Mouse (Mus musculus): ENCODE results near the gene Tmc6.

DNA sequence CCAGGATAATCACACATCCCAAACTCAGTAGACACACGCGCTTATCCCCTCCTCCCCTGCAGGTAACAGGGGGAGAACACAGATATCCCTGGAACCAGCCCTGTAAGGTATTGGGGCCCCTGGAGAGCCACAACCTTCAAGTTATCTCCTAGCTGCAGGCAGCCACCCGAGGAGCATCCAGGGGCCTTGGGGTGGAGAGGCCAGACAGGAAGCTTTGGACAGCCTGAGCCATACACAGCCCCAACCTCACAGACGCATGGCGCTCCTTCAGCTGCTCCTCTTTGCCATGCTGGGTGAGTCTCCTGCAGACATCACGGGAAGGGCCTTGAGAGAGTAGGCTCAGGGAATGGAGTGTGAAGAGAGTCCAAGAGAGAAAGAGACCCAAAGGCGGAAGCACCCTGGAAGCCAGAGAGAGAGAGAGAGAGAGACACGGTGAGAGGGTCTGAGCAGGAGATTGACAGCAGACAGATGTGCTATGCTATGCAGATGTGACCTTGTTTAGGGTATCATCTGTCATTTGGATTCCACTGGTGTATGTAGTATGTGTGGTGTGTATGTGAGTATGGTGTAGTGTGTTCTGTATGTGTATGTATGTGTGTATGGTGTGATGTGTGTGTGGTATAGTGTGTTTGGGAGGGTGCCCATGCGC is 15.6 kb upstream of the Tmc6 start, which contains the start of gene 6030468B19Rik:
- TF ChIP-seq HCFC1 (IDR thresholded peaks at IDR 0.05; ENCODE audit: borderline replicate concordance, insufficient read depth, low read length): no peak
- TF ChIP-seq MAFK (IDR thresholded peaks at IDR 0.05; ENCODE audit: insufficient read depth, low read depth, low read length): no peak
- no peak for TF ChIP-seq ZNF384 (IDR thresholded peaks at IDR 0.05; ENCODE audit: low read depth, low read length)
- TF ChIP-seq CHD2 (IDR thresholded peaks at IDR 0.05; ENCODE audit: low read depth, low read length): no peak
- TF ChIP-seq ZC3H11A (IDR thresholded peaks at IDR 0.05; ENCODE audit: borderline replicate concordance, low read depth, low read length): no peak

All from ES-E14 (cell line).